Mouse (Mus musculus) ovary, postnatal 10 days (tissue): Measurements from ENCODE around the gene H2-M10.6.

Source experiments
- DNase-seq: peaks from one replicate; pipeline ENCODE4 v3.0.0; 2022; ENCODE audit warnings: low spot score

Gene H2-M10.6

GRCm38 (mm10) chr17:36843696-36844095 is 31.7 kb downstream of the H2-M10.6 start:
- no peak for DNase-seq

DNA sequence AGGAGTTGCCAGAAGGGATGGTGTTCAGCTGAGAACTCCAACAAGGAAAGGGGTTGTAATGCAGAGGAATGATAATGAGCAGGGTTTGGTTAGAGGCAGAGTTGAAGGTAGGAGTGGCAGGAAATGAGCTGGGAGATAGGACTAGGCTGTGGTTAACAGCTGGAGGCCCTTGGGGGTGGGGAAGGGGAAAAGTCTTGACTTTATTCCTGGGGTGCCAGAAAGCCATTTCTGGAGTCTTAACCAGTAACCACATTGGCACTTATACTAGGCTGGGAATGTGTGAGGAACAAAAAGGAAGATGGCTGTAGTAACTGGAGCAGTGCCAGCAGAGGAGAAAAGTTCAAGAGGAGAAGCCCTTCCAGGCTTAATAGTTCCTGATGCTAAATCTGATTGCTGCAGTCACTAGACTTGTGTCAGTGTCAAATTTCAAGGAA is 32.3 kb downstream of the H2-M10.6 start:
- no peak for DNase-seq

DNA sequence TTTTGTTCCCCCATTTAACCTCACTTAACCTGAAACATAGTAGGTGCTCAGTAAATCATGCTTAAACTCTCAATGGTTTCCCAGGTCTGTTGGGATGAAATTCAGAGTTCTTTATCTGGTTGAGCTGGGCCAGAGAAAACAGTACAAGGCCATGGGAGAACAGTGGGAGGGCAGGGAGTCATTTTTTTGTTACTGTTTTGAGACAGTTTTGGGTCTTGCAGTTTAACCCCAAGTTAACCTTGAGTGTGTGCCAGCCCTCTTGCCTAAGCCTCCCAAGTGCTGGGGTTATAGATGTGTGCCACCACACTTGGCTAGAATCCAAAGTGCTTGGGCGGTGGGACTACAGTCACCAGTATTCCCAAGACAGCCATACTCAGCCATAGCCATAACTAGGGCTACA is 32.8 kb downstream of the H2-M10.6 start:
- no peak for DNase-seq

DNA sequence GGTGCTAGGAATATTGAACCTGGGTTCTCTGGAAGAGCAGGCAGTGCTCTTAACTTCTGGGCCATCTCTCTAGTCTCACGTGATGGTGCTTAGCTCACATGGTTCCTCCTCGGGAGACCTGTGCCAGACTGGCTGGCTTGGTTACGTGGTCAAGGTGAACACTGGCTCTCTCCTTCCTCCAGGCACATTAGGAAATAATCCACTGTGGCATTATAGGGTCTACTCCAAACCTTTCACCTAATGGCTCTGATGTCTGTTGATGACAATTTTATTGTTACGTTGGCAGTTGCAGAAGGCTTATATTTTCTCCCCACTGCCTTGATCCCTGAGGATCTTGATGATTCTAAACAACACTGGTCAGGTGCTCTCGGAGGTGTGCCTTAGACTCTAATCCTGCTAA is 36.9 kb downstream of the H2-M10.6 start:
- DNase-seq = no peak

GRCm38 (mm10) chr17:36849992-36850391 is 38.0 kb downstream of the H2-M10.6 start:
- no peak for DNase-seq

GRCm38 (mm10) chr17:36851200-36851599 is 39.2 kb downstream of the H2-M10.6 start:
- no peak for DNase-seq

DNA sequence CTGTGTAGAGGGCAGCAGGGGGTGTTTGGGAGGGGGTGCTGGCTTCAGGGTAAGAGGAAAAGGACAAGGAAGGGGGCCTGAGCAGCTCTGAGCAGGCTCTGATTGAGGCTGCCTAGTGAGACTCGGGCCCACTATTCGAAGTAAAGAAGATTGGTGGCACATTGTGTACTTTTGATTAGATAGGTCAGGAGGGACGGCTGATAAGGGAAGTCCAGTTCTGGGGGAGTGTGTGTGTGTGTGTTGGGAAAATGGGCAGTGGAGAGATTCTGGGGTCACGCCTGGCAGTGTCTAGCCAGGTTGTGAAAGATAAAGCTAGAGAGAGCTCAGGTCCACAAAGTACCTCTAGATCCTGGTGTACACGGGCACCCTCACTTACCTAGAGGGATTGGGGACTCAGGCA is 39.7 kb downstream of the H2-M10.6 start:
- no peak for DNase-seq

GRCm38 (mm10) chr17:36855484-36855883 is 43.5 kb downstream of the H2-M10.6 start:
- DNase-seq = no peak

DNA sequence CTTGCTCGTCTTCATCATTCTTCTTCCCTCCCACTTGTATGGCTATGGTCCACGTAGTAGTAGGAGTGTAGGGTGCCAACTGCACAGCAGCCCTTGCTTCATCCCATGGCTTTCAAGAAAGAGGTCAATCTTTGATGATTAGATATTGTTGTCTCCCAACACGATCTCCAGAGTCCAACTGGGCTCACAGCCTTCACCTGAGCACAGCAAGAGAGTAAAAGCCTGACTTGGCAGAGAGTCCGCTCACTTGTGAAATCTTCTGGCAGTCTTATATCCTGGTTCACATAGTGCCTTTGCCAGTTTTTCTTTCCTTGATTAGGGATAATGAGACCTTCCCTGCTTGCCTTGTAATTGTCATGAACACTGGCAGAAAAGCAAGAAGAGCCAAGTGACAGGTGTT is 44.3 kb downstream of the H2-M10.6 start:
- DNase-seq = no peak

DNA sequence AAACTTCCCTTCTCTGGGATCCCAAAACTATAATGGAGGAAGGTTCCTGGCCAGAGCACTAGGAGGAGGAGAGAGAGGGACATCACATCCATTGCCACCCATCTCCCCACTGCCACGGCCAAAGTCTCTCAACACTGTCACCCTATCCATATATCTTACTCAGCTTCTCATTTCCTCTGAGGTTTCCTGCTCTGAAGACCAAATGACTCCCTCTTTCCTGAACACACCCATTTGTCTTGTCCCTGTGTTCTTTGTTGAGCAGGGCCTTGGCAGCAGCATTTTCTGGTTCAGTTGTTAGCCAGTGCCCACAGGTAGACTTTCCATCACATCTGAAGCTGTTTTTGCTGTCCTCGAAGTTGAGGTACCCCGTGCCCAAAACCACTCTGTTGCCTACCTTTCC is 46.2 kb downstream of the H2-M10.6 start:
- DNase-seq = no peak

- no peak for DNase-seq
These were observed 49.7 kb downstream of the H2-M10.6 start for GRCm38 (mm10) chr17:36861680-36862079.
